Mouse (Mus musculus): ENCODE measurements around the gene Rnase1.
"Not testable (repeated sequence)": the region's sequence is repeated elsewhere in the genome, so short reads cannot be mapped to it uniquely, and the experiment has no call there.

Gene Rnase1

DNA sequence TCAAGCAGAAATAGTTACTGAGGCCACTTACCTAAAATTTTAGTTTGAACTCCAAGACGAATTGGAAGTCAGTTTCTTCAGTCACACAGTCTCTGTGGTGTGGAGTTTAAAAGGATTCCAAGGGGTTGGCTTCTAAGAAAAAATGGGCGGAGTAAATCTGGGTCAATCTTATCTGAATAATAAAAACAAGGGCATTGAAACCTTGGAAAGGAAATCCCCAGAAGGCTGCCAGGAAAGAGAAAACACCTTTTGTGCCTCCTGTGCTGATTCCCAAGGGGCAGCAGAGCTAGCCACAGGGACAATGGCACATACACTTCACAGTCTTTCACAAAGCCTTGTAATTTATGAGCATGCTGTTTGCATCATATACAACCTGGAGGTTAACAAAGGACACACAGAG, at the start of gene Rnase1:
Gene Rnase1, minus strand, starts transcription at position 101 of the 400 bp plus-strand sequence.
- no peak for DNase-seq

GRCm38 (mm10) chr14:51195681-51196080, 49.1 kb upstream of the Rnase1 start:
- DNase-seq: peak; percentile 58

- not testable (repeated sequence) for DNase-seq
These were observed 34.5 kb upstream of the Rnase1 start for GRCm38 (mm10) chr14:51181051-51181450.

DNA sequence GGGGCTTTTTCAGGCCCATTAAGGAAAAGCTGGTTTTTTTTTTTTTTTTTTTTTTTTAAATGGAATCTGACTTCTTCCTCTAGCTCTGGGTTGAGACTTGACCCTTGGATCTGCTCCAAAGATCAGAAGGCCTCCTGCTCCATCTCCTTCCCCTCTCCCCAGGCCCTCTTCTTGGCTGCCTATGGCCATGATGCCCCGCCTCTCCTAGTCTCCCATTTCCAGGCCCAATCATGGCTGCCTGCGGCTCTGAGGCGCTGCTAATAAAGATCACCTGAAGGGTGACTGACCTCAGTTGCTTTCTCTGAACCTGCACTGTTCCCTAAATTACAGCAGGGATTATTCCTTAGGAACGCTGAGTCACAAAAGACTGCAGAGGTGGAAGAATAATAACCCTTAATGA, 27.3 kb upstream of the Rnase1 start:
- DNase-seq: no peak

DNA sequence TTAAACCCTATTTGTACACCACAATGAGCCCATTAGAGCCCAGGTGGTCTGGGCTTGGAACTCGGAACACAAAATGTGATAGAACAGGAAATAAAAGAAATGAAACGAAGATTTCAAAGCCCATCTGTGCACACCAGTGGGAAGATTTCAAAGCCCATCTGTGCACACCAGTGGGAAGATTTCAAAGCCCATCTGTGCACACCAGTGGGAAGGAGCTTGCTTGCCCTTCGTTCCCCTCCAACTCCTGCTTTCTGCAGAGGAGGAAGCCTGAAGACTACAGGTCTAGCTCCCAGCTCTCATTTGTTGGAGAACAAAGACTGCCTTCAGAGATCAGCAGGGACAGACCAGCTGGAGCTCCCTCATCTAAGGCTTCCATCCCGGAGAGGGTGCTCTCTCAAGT, 26.4 kb upstream of the Rnase1 start:
- DNase-seq: not testable (repeated sequence)

DNA sequence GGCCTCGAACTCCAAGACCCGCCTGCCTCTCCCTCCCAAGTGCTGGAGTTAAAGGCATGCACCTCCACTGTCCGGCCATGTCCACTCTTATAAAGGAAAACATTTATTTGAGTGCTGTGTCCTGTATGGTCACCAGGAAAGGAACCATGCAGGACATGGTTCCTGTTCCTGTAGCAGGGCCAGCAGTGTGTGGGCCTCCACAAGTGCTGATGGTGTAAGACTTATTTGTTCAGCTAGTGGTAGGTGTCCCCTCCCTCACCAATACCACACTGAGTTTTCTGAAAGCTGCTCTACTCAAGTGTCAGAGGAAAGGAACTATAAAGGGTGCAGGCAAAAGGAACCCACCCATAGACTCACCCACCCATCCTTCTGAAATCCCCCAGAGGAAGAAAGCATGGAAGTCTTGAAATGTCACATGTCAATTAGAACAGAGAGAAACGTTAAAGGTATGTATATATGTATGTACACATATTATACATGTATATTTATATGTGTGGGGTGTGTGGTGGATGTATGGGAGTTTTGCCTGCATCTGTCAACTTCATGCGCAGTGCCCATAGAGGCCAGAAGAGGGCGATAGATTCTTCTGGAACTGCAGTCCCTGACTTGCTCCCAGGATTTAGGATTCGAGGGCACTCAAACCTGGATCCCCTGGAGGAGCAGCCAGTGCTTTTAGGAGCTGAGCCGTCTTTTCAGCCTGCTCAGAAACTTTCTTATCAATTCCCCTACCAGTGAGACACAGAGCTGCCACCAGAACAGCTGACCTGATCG, 25.7 kb upstream of the Rnase1 start:
- DNase-seq: peak; percentile 29

DNA sequence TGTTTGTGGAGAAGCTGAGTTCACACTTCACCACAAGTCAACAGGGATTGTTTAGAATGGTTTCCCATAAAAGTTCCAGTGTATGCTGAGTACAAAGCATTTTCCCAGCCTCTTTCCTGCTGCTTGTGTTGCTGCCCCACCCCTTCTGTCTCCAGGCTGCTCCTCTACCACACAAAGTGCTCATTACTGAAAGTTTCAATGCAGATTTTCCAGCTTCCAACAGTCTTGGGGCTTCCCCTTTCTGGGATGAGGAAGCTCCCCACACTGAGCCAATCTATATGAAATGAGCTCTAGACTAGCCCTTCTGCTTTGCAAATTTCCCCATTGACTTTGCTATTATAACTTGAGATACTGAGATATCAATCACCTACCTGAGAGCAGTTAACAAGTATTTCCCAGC, 19.5 kb upstream of the Rnase1 start:
- no peak for DNase-seq

- DNase-seq: no peak
These were observed 18.9 kb upstream of the Rnase1 start for GRCm38 (mm10) chr14:51165435-51165834.

DNA sequence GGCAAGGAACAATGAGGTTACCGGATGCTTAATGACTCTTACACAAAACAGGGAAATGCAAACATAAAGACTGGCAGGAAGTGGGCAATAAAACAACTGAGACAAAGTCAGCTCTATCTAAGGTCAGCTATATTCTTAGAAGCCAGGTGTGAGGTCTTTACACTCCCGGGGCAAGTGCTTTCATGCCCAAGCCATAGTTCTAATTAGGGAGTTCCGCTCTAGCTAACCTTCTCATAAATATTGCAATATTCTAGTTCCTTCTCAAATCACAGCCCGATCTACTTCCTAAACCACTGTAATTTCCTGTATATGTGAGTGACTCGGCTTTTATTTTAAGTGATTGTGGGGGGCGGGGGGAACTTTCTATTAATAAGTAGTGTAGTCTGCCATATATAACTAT, 16.7 kb upstream of the Rnase1 start:
- not testable (repeated sequence) for DNase-seq

- DNase-seq: not testable (repeated sequence)
These were observed 15.4 kb upstream of the Rnase1 start, which contains the start of gene Rnase2b for GRCm38 (mm10) chr14:51161976-51162375. Gene Rnase2b, plus strand, starts transcription at chr14:51162260.

DNA sequence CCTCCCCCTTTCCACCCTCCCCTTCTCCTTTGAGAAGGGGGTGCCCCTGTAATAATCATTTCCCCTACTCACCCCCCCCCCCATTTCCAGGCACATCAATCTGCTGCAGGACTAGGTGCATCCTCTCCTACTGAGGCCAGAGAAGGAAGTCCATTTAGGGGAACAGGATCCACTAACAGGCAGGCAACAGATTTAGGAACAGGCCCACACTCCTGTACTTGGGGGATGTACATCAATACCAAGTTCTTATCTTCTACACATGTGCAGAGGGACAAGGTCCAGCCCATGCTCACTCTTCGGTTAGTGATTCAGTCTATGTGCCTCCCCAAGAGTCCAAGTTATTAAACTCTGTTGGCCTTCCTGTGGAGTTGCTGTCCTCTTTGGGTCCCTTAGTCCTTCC, 10.5 kb upstream of the Rnase1 start:
- DNase-seq: no peak

DNA sequence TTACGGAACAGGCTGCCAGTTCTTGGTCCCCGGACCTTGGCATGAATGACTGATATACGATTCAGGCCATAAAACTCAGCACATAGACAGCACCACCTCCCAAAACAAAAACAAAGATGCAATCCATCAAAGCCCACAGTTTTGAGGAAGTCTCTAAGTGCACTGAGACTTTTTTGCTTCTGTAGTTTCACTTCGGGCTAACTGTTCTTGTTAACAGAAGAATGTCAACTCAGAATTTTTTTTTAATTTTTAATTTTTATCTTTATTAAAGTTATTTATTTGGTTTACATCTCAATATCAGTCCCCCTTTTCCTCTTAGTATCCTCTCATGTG, 10.1 kb upstream of the Rnase1 start:
- DNase-seq: no peak

DNA sequence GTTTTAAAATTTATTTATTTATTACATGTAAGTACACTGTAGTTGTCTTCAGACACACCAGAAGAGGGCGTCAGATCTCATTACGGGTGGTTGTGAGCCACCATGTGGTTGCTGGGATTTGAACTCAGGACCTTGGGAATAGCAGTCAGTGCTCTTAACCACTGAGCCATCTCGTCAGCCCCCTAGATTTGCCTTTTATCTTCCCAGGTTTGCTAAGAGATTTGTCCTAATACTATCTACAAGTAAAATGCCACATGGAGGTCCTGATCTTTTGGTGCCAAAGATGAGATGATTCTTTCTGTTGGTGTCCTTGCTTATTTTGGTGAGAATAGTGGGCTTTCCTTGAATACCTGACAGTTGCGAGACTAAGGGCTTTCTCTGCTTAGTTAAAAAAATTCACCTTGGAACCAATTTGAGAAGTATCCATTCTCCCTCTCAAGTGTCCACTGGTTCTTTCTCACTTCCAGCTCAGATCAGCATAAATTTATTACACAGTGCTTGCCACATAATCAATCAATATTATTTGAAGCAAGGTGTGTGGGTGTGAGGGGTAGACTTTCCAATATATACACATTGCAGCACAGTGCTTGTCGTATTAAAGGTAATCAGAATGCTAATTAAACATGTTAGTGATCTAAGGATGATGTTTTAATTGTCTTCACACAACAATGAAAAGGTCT, 9.6 kb upstream of the Rnase1 start:
- DNase-seq: no peak

GRCm38 (mm10) chr14:51152249-51152870, 5.8 kb upstream of the Rnase1 start:
- no peak for DNase-seq

- DNase-seq: no peak
These were observed 3.7 kb upstream of the Rnase1 start for GRCm38 (mm10) chr14:51150206-51150831.

- DNase-seq: no peak
These were observed 2.6 kb upstream of the Rnase1 start for GRCm38 (mm10) chr14:51149164-51149563.

DNA sequence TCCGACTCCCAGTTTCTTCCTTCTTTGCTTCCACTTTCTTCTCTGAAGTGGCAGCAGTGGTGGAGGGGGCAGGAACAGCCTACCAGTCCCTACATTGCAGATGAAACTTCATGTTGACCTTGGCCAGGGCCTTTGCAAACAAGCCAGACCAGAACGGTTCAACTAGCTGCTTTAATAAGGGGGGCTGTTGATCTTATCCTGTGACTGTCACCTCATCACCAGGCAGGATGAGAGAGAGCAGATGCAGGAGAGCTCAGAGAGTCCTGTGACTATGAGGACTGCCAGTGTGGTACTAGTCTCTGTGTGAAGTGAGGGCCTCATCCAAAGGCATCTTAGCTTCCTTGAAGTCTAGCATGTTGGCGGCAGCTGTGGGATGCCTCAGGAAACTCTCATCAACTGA, 1.4 kb upstream of the Rnase1 start:
- DNase-seq: no peak

- DNase-seq: no peak
These were observed 1.1 kb downstream of the Rnase1 start for GRCm38 (mm10) chr14:51145521-51145920.

- DNase-seq: no peak
These were observed 2.1 kb downstream of the Rnase1 start for GRCm38 (mm10) chr14:51144451-51144850.

DNA sequence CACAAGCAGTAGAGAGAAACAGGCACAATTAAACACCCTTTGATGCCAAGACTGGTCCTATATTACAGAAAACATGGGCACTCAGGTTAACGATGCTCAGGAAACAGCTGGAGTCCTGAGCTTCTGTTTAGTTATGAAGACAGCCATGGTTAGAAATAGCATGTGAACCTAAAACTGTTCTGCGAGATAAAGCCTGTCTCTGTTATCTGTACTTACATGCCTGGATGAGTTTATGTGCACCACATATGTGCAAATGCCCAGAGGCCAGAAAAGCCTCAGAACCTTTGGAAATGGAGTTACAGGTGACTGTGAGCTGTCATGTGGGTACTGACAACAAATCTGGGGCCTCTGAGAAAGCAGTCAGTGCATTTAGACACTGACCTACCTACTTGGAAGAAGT, 2.6 kb downstream of the Rnase1 start:
- DNase-seq: no peak

DNA sequence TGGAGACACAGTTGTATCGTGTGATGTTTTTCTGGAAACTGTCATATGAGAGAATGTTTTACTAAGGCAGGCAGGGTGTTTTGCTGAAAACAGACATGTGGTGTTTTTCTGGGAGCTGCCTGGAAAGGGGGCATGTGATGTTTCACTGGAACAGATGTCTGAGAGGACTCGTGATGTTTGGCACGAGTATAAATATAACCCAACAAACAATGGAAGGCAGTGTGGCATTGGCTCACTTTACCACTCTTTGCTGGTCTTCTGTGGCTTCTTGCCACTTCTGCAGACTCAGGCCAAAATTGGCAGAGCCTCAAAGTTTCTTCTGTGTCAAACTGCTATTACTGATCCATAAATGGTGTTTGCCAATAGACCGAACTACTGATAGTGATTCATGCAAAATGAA, 3.3 kb downstream of the Rnase1 start:
- DNase-seq: no peak

GRCm38 (mm10) chr14:51142568-51142967, 4.0 kb downstream of the Rnase1 start:
- DNase-seq: no peak

GRCm38 (mm10) chr14:51142119-51142518, 4.5 kb downstream of the Rnase1 start:
- DNase-seq: no peak

DNA sequence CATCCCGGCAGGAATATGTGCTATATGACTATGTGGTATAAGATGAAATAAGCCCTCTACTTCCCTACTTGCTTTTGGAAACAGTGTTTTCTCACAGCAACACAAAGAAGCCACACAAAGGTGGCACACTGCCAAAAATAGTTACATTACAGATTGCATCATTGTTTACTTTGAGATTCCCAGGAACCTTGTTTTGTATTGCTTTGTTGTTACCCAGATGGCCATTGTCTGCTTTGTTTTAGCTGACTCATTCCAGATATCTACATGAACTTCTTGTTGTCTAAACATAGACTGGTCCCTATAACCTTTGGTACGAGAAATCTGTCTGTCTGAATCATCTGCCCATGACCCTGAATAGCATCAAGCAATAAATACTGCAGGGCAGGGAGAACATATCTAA, 6.2 kb downstream of the Rnase1 start:
- DNase-seq: no peak
